Mouse (Mus musculus) intestine, postnatal 0 days (tissue): ENCODE measurements around the gene Olfr134. TPM values are rescaled to one million over a fixed set of nuclear protein-coding genes. Genes with fewer than 3 reads are reported as not detected.
"Not testable (repeated sequence)": the region's sequence is repeated elsewhere in the genome, so short reads cannot be mapped to it uniquely, and the experiment has no call there.

Source experiments
- ATAC-seq: fragments of 200-750 bp; cut with Nextera tagmentation; 2 replicates; pipeline ENCODE4 v1.8.0; 2017; ENCODE audit warnings: mild to moderate bottlenecking, moderate TSS enrichment, moderate library complexity
- H3K27ac ChIP-seq: fragments of 300-500 bp; sonication (generic); 2 replicates; pipeline ENCODE4 v1.5.1; 2014; ENCODE audit warnings: mild to moderate bottlenecking, low read depth, low read length, moderate library complexity
- H3K27me3 ChIP-seq: fragments of 300-500 bp; sonication (generic); replicated peaks from 2 replicates; pipeline ENCODE4 v1.6.1; 2014; ENCODE audit warnings: low read length, mixed read lengths; ENCODE audit not compliant: control insufficient read depth, insufficient read depth
- H3K36me3 ChIP-seq: fragments of 300-500 bp; sonication (generic); 2 replicates; pipeline ENCODE4 v1.6.1; 2014; ENCODE audit warnings: mild to moderate bottlenecking, moderate library complexity; ENCODE audit not compliant: control insufficient read depth, insufficient read depth
- H3K4me1 ChIP-seq: fragments of 300-500 bp; sonication (generic); replicated peaks from 2 replicates; pipeline ENCODE4 v1.6.1; 2014; ENCODE audit warnings: antibody characterized with exemption, low read length, mixed read lengths; ENCODE audit not compliant: control insufficient read depth, insufficient read depth
- H3K4me2 ChIP-seq: fragments of 300-500 bp; sonication (generic); replicated peaks from 2 replicates; pipeline ENCODE4 v1.6.1; 2014; ENCODE audit warnings: low read depth, mild to moderate bottlenecking, moderate library complexity
- H3K4me3 ChIP-seq: fragments of 300-500 bp; sonication (generic); 2 replicates; pipeline ENCODE4 v1.5.1; 2014; ENCODE audit warnings: low read depth, low read length
- H3K9ac ChIP-seq: fragments of 300-500 bp; sonication (generic); 2 replicates; pipeline ENCODE4 v1.6.1; 2014; ENCODE audit warnings: mild to moderate bottlenecking, low read depth, low read length
- H3K9me3 ChIP-seq: fragments of 300-500 bp; sonication (generic); 2 replicates; pipeline ENCODE4 v1.6.1; 2016; ENCODE audit warnings: mixed run types; ENCODE audit not compliant: control insufficient read depth
- CTCF ChIP-seq: sonication (generic); IDR thresholded peaks from 2 replicates; pipeline ENCODE4 v1.5.1; 2016; ENCODE audit warnings: low read depth, mild to moderate bottlenecking, control low read depth, antibody characterized with exemption, moderate library complexity
- WGBS: fragments of 180-500 bp; shearing (Covaris S2); extraction: QIAGEN DNeasy Blood & Tissue Kit; methylation state at CpG from one replicate; pipeline ENCODE4 v1.1.7; 2014; 5-methylcytosine and 5-hydroxymethylcytosine counted together
- polyA plus RNA-seq: library from polyadenylated mRNA; unstranded; fragments of >200 nt; fragmentation: Nextera tagmentation; extraction: Ambion mirVana; gene quantifications from 2 replicates; pipeline ENCODE4 v1.2.1, GENCODE M21; 2015

Olfr134 gene
- polyA plus RNA-seq = not detected in 2 replicates

DNA sequence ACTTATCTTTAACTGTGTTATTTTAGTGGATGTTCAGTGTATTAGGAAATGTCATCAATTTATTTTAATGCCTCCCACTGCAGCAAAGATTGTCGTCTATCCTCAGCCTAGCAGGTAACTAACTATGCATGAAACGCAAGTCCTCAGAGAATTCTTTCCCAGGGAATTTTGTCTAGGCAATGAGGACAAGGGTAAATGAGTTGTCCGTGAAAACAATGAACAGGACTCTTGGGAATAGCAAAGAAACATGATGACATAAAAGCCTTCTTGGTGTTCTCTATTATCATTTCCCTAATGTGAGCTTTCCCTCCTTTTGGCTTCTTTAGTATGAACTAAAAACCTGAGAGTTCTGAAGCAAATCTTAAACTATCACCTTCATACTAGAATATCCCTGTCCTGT is at the start of gene Olfr134:
TSS of gene Olfr134 (plus strand) at position 301 of the 400 bp plus-strand sequence.
- Histone ChIP-seq H3K4me1 (no peaks in the 10 kb centered on the region), H3K36me3 (no peaks in the 10 kb centered on the region), H3K4me2 (no peak within 1 kb of the TSS), H3K9me3 (no peaks in the 10 kb centered on the region), H3K4me3 (no peak within 1 kb of the TSS), H3K27ac (no peak within 1 kb of the TSS), H3K27me3 (no peaks in the 10 kb centered on the region), H3K9ac (no peak within 1 kb of the TSS)
- no peak for ATAC-seq
- TF ChIP-seq CTCF = no peak
- 65% methylated on average over 3 of the region's 3 CpGs for WGBS

DNA sequence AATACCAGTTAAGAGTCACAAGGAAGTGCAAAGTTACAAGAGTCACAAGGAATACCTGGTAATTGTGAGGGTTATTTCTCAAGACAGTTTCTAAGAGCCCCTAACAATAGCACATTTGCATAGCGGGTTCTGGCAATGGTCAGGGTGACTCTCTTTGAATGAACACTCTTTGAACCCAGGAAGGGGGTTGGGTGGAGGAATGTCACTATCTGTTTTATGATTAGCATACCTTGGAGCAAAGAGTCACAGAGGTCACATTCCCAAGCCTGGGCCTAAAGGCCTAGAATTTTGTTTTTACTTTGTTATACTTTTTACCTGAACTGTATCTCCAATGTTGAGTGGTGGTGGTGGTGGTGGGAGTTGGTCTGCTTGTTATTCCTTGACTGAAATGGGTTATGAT is 47.0 kb upstream of the Olfr134 start:
- not testable (repeated sequence) for H3K4me1 ChIP-seq, H3K9me3 ChIP-seq, ATAC-seq, H3K36me3 ChIP-seq, H3K27me3 ChIP-seq, H3K9ac ChIP-seq, H3K4me3 ChIP-seq, H3K4me2 ChIP-seq, H3K27ac ChIP-seq
- WGBS = 62% methylated on average over 1 of the region's 1 CpGs

DNA sequence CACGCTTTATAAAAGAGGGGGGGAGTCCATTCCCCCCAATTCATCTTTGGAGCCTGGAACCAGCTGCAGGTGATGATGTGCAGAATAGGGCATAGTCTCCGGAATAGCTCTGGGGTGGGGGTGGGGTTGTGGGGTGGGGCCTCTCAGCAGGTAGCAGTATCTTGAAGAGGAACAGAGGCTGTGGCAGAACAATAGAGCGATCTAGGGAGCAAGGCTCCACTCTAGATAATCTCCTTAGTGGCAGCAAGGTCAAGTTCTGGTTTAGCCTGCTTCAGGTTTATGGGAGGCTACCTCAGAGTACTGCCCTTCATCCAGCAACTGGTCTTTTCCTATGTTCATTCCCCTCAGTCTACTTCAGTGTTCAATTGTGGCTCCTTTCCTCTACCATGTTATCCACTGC is 45.8 kb upstream of the Olfr134 start:
- not testable (repeated sequence) for H3K4me3 ChIP-seq, H3K9me3 ChIP-seq, H3K27me3 ChIP-seq, H3K4me1 ChIP-seq, H3K36me3 ChIP-seq, H3K9ac ChIP-seq, H3K27ac ChIP-seq, H3K4me2 ChIP-seq, ATAC-seq
- 70% methylated on average over 3 of the region's 3 CpGs for WGBS

DNA sequence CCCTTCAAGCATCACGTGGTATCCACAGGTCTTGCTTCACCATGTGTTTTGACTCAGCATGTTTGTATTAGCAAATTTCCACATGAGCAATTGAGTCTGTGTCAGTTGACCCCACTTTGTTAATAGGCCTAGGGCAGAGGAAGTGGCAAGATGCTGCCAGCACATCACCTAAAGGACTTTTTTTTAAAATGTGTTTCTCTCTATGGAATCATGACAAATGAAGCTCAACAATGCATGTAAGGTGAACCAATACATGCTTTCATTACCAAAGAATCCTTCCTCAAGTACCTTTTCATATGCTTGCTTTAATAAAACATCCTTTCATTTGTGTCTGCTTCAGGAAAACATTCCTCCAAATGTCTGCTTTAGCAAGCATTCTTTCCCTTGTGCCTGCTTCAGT is 36.8 kb upstream of the Olfr134 start, which contains the start of gene Olfr132:
TSS of gene Olfr132 (minus strand) at position 101 of the 400 bp plus-strand sequence.
- Histone ChIP-seq H3K27me3 (no peaks in the 10 kb centered on the region), H3K4me1 (no peaks in the 10 kb centered on the region), H3K4me2 (no peak within 1 kb of the TSS), H3K9ac (no peak within 1 kb of the TSS), H3K4me3 (no peak within 1 kb of the TSS), H3K9me3 (no peaks in the 10 kb centered on the region), H3K27ac (no peak within 1 kb of the TSS), H3K36me3 (no peaks in the 10 kb centered on the region)
- ATAC-seq = no peak
- TF ChIP-seq CTCF = no peak
- WGBS = 46% methylated on average over 1 of the region's 1 CpGs

DNA sequence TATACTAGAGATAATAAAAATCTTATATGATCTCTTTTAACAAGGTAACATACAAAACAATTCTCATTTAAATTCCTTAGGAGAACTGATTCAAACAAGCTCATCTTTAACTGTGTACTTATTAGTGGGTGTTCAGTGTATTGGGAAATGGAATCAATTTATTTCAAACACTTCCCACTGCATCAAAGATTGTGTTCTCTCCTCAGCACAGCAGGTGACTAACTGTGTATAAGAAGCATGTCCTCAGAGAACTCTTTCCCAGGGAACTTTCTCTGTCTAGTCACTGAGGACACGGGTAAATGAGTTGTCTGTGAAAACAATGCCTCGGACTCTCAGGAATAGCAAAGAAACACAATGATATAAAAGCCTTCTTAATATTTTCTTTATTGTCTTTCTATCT is 26.2 kb upstream of the Olfr134 start, which contains the start of gene Olfr133:
TSS of gene Olfr133 (plus strand) at position 301 of the 400 bp plus-strand sequence.
- Histone ChIP-seq H3K27me3 (no peaks in the 10 kb centered on the region), H3K27ac (no peak within 1 kb of the TSS), H3K36me3 (no peaks in the 10 kb centered on the region), H3K4me2 (no peak within 1 kb of the TSS), H3K9ac (no peak within 1 kb of the TSS), H3K4me1 (no peaks in the 10 kb centered on the region), H3K9me3 (no peaks in the 10 kb centered on the region), H3K4me3 (no peak within 1 kb of the TSS)
- no peak for ATAC-seq
- WGBS = 83% methylated on average over 2 of the region's 2 CpGs
- no peak for TF ChIP-seq CTCF

DNA sequence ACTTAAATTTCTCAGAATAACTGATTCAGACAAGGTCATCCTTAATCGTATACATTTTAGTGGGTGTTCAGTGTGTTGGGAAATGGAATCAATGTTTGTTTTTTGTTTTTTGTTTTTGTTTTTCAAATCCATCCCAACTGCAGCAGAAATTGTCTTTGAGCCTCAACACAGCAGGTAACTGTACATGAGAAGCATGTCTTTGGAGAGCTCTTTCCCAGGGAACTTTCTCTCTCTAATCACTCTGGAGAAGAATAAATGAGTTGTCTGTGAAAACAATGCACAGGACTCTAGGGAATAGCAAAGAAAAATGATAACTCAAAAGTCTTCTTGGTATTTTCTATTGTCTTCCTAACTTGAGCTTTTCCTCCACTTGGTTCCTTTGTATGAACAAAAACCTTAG is 32.8 kb downstream of the Olfr134 start, which contains the start of gene Olfr135:
TSS of gene Olfr135 (plus strand) at position 301 of the 400 bp plus-strand sequence.
- no peaks in the 10 kb centered on the region for H3K9me3 ChIP-seq
- 85% methylated on average over 1 of the region's 1 CpGs for WGBS
- H3K4me2 ChIP-seq = no peak within 1 kb of the TSS
- no peak for ATAC-seq
- H3K4me3 ChIP-seq = no peak within 1 kb of the TSS
- no peak within 1 kb of the TSS for H3K27ac ChIP-seq
- no peak within 1 kb of the TSS for H3K9ac ChIP-seq
- TF ChIP-seq CTCF = no peak
- H3K36me3 ChIP-seq = no peaks in the 10 kb centered on the region
- H3K27me3 ChIP-seq = no peaks in the 10 kb centered on the region
- no peaks in the 10 kb centered on the region for H3K4me1 ChIP-seq

Other genes with a start within 250 kb of the Olfr134 start
- not detected in 2 replicates for gene Olfr761, start 218.3 kb upstream of the Olfr134 start, polyA plus RNA-seq
- not detected in 2 replicates for gene Olfr129, start 111.3 kb upstream of the Olfr134 start, polyA plus RNA-seq
- gene Olfr130, start 107.5 kb upstream of the Olfr134 start, polyA plus RNA-seq = not detected in 2 replicates
- gene Olfr131, start 82.7 kb upstream of the Olfr134 start, polyA plus RNA-seq = not detected in 2 replicates
- gene Olfr132, start 36.9 kb upstream of the Olfr134 start, polyA plus RNA-seq = not detected in 2 replicates
- gene Olfr133, start 26.1 kb upstream of the Olfr134 start, polyA plus RNA-seq = not detected in 2 replicates
- not detected in 2 replicates for gene Olfr135, start 32.9 kb downstream of the Olfr134 start, polyA plus RNA-seq
- not detected in 2 replicates for gene Olfr138, start 89.6 kb downstream of the Olfr134 start, polyA plus RNA-seq
- not detected in 2 replicates for gene Olfr137, start 136.2 kb downstream of the Olfr134 start, polyA plus RNA-seq
- gene Olfr136, start 158.4 kb downstream of the Olfr134 start, polyA plus RNA-seq = not detected in 2 replicates
- gene Esp36, start 248.8 kb downstream of the Olfr134 start, polyA plus RNA-seq = not detected in 2 replicates